Mouse (Mus musculus): Measurements from ENCODE around the gene Gm42957. TPM values are rescaled to one million over a fixed set of nuclear protein-coding genes. Genes with fewer than 3 reads are reported as not detected.
A peak's percentile ranks its signal among the peaks of the same experiment; 100 is the strongest.

Gm42957 gene
- polyA plus RNA-seq, 1 experiment from 2014 or later = 0.04 TPM

DNA sequence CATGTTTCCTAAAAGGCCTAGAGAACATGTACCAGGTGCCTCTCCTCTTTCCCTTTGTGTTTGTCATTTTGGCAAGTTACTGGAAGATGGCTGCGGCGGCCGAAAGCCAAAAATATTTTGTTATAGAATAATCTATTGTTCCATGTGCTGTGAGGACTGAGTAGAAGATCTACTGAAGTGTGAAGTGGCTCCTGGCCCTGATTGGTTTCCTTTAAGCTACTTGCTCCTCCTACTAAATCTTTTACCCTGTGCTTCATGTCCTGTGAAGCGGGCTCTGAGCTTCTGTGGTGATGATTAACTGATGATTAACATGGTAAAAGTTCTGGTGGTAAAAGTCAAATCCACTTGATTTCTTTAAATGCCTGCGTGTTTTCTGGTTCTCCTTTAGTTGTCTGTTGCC is 31.6 kb downstream of the Gm42957 start:
- Histone ChIP-seq H3K27ac (replicated peaks) (no peak overlapping the region), H3K9me3 (ENCODE audit: control insufficient read depth, low read length) (no peaks in the 10 kb centered on the region), H3K27me3 (ENCODE audit: control insufficient read depth, insufficient read depth, low read length) (no peaks in the 10 kb centered on the region), H3K36me3 (ENCODE audit: control insufficient read depth, insufficient read depth, low read length) (no peaks in the 10 kb centered on the region), H3K4me3 (ENCODE audit: low read depth, low read length) (no peak overlapping the region), H3K4me1 (replicated peaks; ENCODE audit: control insufficient read depth, insufficient read depth) (no peaks in the 10 kb centered on the region), H3K9ac (ENCODE audit: low read length) (no peak overlapping the region), H3K4me2 (replicated peaks; ENCODE audit: low read depth) (no peak overlapping the region)
- WGBS = 94% methylated on average over 5 of the region's 5 CpGs
- TF ChIP-seq EP300 (optimal IDR thresholded peaks at IDR 0.05) (no peak), CTCF (IDR thresholded peaks at IDR 0.05; ENCODE audit: low read depth) (no peak)
- ATAC-seq (ENCODE audit: low FRiP score, low TSS enrichment) (no peak), DNase-seq (ENCODE audit: low spot score) (no peak)

DNA sequence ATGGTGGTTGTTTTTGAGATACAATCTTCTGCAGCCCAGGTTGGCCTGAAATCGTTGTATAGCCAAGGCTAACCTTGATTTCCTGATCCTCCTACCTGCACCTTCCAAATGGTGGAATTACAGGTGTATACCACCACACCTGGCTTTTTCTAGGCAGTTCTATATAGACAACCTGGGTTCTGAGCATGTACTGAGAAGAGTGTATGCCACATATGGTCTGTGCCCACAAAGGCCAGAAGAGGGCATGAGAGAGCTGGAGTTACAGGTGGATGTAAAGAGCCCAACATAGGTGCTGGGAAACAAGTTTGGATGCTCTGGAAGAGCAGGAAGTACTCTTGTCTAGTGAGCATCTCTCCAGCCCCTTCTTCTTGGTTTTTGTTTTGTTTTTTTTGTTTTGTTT is 32.0 kb downstream of the Gm42957 start:
- H3K9me3 ChIP-seq (ENCODE audit: control insufficient read depth, low read length) = no peaks in the 10 kb centered on the region
- H3K4me2 ChIP-seq (replicated peaks; ENCODE audit: low read depth) = no peak overlapping the region
- DNase-seq (ENCODE audit: low spot score) = peak; percentile 55
- H3K4me1 ChIP-seq (replicated peaks; ENCODE audit: control insufficient read depth, insufficient read depth) = no peaks in the 10 kb centered on the region
- 36% methylated on average over 1 of the region's 1 CpGs for WGBS
- no peaks in the 10 kb centered on the region for H3K27me3 ChIP-seq (ENCODE audit: control insufficient read depth, insufficient read depth, low read length)
- no peaks in the 10 kb centered on the region for H3K36me3 ChIP-seq (ENCODE audit: control insufficient read depth, insufficient read depth, low read length)
- TF ChIP-seq EP300 (optimal IDR thresholded peaks at IDR 0.05) (no peak), CTCF (IDR thresholded peaks at IDR 0.05; ENCODE audit: low read depth) (peak; percentile 78)
- no peak overlapping the region for H3K4me3 ChIP-seq (ENCODE audit: low read depth, low read length)
- no peak overlapping the region for H3K9ac ChIP-seq (ENCODE audit: low read length)
- no peak for ATAC-seq (ENCODE audit: low FRiP score, low TSS enrichment)
- H3K27ac ChIP-seq (replicated peaks) = no peak overlapping the region

DNA sequence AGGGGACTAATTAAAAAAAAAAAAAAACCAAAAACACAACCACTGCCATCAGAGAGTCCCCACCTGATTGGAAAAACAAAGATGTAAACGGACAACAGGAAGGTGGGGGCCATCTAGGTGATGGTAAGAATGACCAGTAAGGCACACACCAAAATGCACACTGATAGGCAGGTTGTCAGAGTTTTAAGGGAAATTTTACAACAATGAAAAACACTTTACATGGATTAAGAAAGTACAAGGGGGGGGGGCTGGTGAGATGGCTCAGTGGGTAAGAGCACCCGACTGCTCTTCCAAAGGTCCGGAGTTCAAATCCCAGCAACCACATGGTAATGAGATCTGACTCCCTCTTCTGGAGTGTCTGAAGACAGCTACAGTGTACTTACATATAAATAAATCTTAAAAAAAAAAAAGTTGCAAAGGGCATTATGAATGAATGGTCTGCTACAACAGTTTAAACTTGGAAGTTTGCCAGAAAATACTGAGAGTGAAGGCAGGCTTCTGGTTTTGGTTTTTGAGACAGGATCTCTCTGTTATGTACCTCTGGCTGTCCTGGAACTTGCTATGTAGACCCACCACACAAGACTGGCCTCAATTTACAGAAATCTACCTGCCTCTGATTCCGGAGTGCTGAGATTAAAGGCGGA is 33.3 kb downstream of the Gm42957 start:
- ATAC-seq (ENCODE audit: low FRiP score, low TSS enrichment) = no peak
- WGBS = 86% methylated on average over 5 of the region's 5 CpGs
- DNase-seq (ENCODE audit: low spot score) = no peak
- Histone ChIP-seq H3K27me3 (ENCODE audit: control insufficient read depth, insufficient read depth, low read length) (no peaks in the 10 kb centered on the region), H3K27ac (replicated peaks) (no peak overlapping the region), H3K9me3 (ENCODE audit: control insufficient read depth, low read length) (no peaks in the 10 kb centered on the region), H3K4me2 (replicated peaks; ENCODE audit: low read depth) (no peak overlapping the region), H3K9ac (ENCODE audit: low read length) (no peak overlapping the region), H3K4me3 (ENCODE audit: low read depth, low read length) (no peak overlapping the region), H3K36me3 (ENCODE audit: control insufficient read depth, insufficient read depth, low read length) (no peaks in the 10 kb centered on the region), H3K4me1 (replicated peaks; ENCODE audit: control insufficient read depth, insufficient read depth) (no peaks in the 10 kb centered on the region)
- TF ChIP-seq CTCF (IDR thresholded peaks at IDR 0.05; ENCODE audit: low read depth) (no peak), EP300 (optimal IDR thresholded peaks at IDR 0.05) (no peak)

DNA sequence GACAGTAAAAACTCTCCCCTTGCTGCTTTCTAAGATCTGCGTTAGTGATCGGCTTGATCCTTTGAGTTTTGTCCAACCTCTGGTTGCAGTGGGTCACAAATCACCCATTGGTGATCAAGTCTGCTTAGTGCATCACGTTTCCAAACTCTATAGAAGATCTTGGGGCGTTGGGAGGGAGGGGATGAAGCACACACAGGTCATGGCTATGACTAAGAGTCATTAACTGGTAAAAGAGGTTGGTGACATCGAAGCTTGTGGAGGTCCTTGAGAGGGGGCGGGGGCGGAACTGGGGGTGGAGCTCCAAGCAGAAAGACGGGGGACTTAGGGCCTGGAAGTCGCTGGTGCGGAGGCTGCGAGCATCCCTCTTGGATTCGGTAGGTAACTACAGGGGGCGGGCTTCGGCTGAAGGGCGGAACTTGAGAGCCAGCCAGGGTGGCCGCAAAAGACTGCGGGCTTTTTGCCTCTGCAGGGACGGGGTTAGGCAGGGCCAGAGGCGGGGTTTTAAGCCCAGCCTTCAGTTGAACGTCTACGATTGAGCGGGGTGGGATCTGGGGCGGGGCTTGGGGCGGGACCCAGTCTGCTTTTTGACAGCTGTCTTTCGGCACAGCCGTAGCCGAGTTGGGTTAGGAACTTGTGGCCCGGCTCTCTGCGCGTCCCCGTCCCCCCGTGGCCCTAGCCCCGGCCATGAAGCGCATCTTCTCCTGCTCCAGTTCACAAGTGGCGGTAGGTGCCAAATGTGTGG is 34.6 kb downstream of the Gm42957 start, which contains the start of gene Ankrd35:
Gene Ankrd35, plus strand, starts transcription at position 405 of the 742 bp plus-strand sequence.
- no peaks in the 10 kb centered on the region for H3K36me3 ChIP-seq (ENCODE audit: control insufficient read depth, insufficient read depth, low read length)
- H3K4me3 ChIP-seq (ENCODE audit: low read depth, low read length) = peak within 1 kb of the TSS; percentile 37
- H3K9me3 ChIP-seq (ENCODE audit: control insufficient read depth, low read length) = no peaks in the 10 kb centered on the region
- ATAC-seq (ENCODE audit: low FRiP score, low TSS enrichment) (peak; percentile 95), DNase-seq (ENCODE audit: low spot score) (peak; percentile 90)
- no peak for TF ChIP-seq EP300 (optimal IDR thresholded peaks at IDR 0.05)
- peak; percentile 60 for TF ChIP-seq CTCF (IDR thresholded peaks at IDR 0.05; ENCODE audit: low read depth)
- WGBS = 5% methylated on average over 35 of the region's 35 CpGs
- peak within 1 kb of the TSS; percentile 59 for H3K9ac ChIP-seq (ENCODE audit: low read length)
- H3K27me3 ChIP-seq (ENCODE audit: control insufficient read depth, insufficient read depth, low read length) = no peaks in the 10 kb centered on the region
- no peaks in the 10 kb centered on the region for H3K4me1 ChIP-seq (replicated peaks; ENCODE audit: control insufficient read depth, insufficient read depth)
- no peak within 1 kb of the TSS for H3K27ac ChIP-seq (replicated peaks)
- H3K4me2 ChIP-seq (replicated peaks; ENCODE audit: low read depth) = peak within 1 kb of the TSS; percentile 86

- no peaks in the 10 kb centered on the region for H3K9me3 ChIP-seq (ENCODE audit: control insufficient read depth, low read length)
- no peak overlapping the region for H3K9ac ChIP-seq (ENCODE audit: low read length)
- no peak overlapping the region for H3K27ac ChIP-seq (replicated peaks)
- H3K27me3 ChIP-seq (ENCODE audit: control insufficient read depth, insufficient read depth, low read length) = no peaks in the 10 kb centered on the region
- DNase-seq (ENCODE audit: low spot score) = no peak
- no peak overlapping the region for H3K4me3 ChIP-seq (ENCODE audit: low read depth, low read length)
- no peak for TF ChIP-seq CTCF (IDR thresholded peaks at IDR 0.05; ENCODE audit: low read depth)
- no peak for TF ChIP-seq EP300 (optimal IDR thresholded peaks at IDR 0.05)
- WGBS = 86% methylated on average over 5 of the region's 5 CpGs
- ATAC-seq (ENCODE audit: low FRiP score, low TSS enrichment) = no peak
- no peaks in the 10 kb centered on the region for H3K36me3 ChIP-seq (ENCODE audit: control insufficient read depth, insufficient read depth, low read length)
- H3K4me2 ChIP-seq (replicated peaks; ENCODE audit: low read depth) = no peak overlapping the region
- H3K4me1 ChIP-seq (replicated peaks; ENCODE audit: control insufficient read depth, insufficient read depth) = no peaks in the 10 kb centered on the region
Observed at GRCm38 (mm10) chr3:96671519-96671918, 36.2 kb downstream of the Gm42957 start.

GRCm38 (mm10) chr3:96673514-96673913 is 38.2 kb downstream of the Gm42957 start:
- WGBS = 73% methylated on average over 4 of the region's 4 CpGs
- H3K4me2 ChIP-seq (replicated peaks; ENCODE audit: low read depth) = no peak overlapping the region
- H3K27me3 ChIP-seq (ENCODE audit: control insufficient read depth, insufficient read depth, low read length) = no peaks in the 10 kb centered on the region
- DNase-seq (ENCODE audit: low spot score) (no peak), ATAC-seq (ENCODE audit: low FRiP score, low TSS enrichment) (no peak)
- H3K4me3 ChIP-seq (ENCODE audit: low read depth, low read length) = no peak overlapping the region
- no peaks in the 10 kb centered on the region for H3K4me1 ChIP-seq (replicated peaks; ENCODE audit: control insufficient read depth, insufficient read depth)
- no peaks in the 10 kb centered on the region for H3K36me3 ChIP-seq (ENCODE audit: control insufficient read depth, insufficient read depth, low read length)
- H3K27ac ChIP-seq (replicated peaks) = no peak overlapping the region
- no peak overlapping the region for H3K9ac ChIP-seq (ENCODE audit: low read length)
- no peak for TF ChIP-seq CTCF (IDR thresholded peaks at IDR 0.05; ENCODE audit: low read depth)
- TF ChIP-seq EP300 (optimal IDR thresholded peaks at IDR 0.05) = no peak
- no peaks in the 10 kb centered on the region for H3K9me3 ChIP-seq (ENCODE audit: control insufficient read depth, low read length)

Measured in stomach, postnatal 0 days (tissue).